ENCODE assay signal across 17 mouse cellular contexts in the genomic region with DNA sequence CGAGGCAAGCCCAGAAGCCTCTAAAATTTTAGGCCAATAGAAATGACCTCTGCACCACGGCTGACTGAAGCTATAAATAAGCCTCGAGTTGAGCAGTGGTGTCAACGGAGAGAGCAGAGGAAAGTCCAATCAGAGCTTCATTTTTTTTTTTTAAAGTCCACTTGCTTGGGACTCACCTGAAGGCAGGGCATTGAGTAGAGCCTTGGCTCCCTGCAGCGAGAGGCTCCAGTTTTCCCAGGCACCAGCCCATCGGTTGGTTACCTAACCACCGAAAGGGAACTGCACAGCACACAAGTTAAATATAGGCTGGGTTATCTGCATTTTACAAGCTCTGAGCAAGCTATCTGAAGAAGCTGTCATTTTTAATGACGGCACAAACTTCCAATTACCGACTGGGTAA. TPM values are rescaled to one million over a fixed set of nuclear protein-coding genes. Genes with fewer than 3 reads are reported as not detected.
A peak's percentile ranks its signal among the peaks of the same experiment; 100 is the strongest.
DNase-seq lines count a peak whose midpoint lies in the region; ATAC-seq and TF ChIP-seq lines count a peak whose summit lies in the region.
"Had no signal": no experiment of that assay in that cellular context is flagged by ENCODE, and none has a peak within 500 bp of the region (broad histone marks: within the 10 kb centered on the region; RNA-seq: fewer than 3 reads in every experiment).

No protein-coding gene starts in this region.

- no peak for TF ChIP-seq CTCF in liver, adult 2 months (IDR thresholded peaks at IDR 0.05; ENCODE audit: low read depth, low read length)

- no peak overlapping the region for H3K4me3 ChIP-seq in liver, adult 2 months (ENCODE audit: insufficient read depth, low read depth, low read length)
- no peak overlapping the region for H3K4me3 ChIP-seq in liver, embryonic 11.5 days (ENCODE audit: low read depth, low read length)
- no peak overlapping the region for H3K4me3 ChIP-seq in heart, embryonic 12.5 days
- H3K4me3 ChIP-seq: embryonic facial prominence, embryonic 10.5 days had no signal

- intact Hi-C loops in heart, postnatal 36 days (cut with DNase I) = loop anchor here (5.0 to 10.0 kb wide), 2 partner anchors 43 to 310 kb away; no protein-coding TSS in a partner anchor
- intact Hi-C loops in gastrocnemius, postnatal 14 days (cut with DNase I; ENCODE audit: low total_unique reads) = loop anchor here (5.0 kb wide), 1 partner anchor 103 kb away; a partner anchor contains a TSS

- no peak for TF ChIP-seq POLR2A in liver, adult 2 months (IDR thresholded peaks at IDR 0.05; ENCODE audit: extremely low read depth, insufficient read depth, low read length)

- no peaks in the 10 kb centered on the region for H3K27me3 ChIP-seq in liver, adult 2 months (ENCODE audit: control insufficient read depth, insufficient read depth, low read length)
- H3K27me3 ChIP-seq in liver, embryonic 11.5 days (replicated peaks; ENCODE audit: control insufficient read depth, insufficient read depth, low read length) = peaks cover 12% of the 10 kb centered on the region
- H3K27me3 ChIP-seq in heart, embryonic 12.5 days (replicated peaks) = peaks cover 17% of the 10 kb centered on the region

- H3K27ac ChIP-seq in liver, adult 2 months (replicated peaks; ENCODE audit: insufficient read depth, low read depth, low read length) = no peak overlapping the region
- H3K27ac ChIP-seq in liver, embryonic 11.5 days (ENCODE audit: low read depth, low read length) = no peak overlapping the region
- peak overlapping the region; percentile 83 for H3K27ac ChIP-seq in heart, embryonic 12.5 days (ENCODE audit: poor library complexity, severe bottlenecking)
- H3K27ac ChIP-seq: embryonic facial prominence, embryonic 10.5 days; macrophage had no signal

- no peak for ATAC-seq in liver, embryonic 11.5 days (replicated peaks; ENCODE audit: low FRiP score)
- no peak for ATAC-seq in heart, embryonic 12.5 days (ENCODE audit: insufficient number of reproducible peaks, low FRiP score)

- no peak overlapping the region for H3K9ac ChIP-seq in liver, adult 2 months (ENCODE audit: low read depth, low read length)
- H3K9ac ChIP-seq in liver, embryonic 11.5 days (ENCODE audit: low read depth, low read length) = no peak overlapping the region
- no peak overlapping the region for H3K9ac ChIP-seq in heart, embryonic 12.5 days

- DNase-seq in heart, adult 18-20 months = peak; percentile 42 to 67
- no peak for DNase-seq in heart, postnatal 36 days
- DNase-seq in liver, adult 2 months (ENCODE audit: extremely low read depth, low read depth, low spot score) = peak; percentile 67
- no peak for DNase-seq in liver, embryonic 11.5 days (ENCODE audit: low spot score)
- DNase-seq in kidney, postnatal 36 days = peak; percentile 57 to 82
- no peak for DNase-seq in gastrocnemius, postnatal 14 days
- no peak for DNase-seq in left cerebral cortex, adult 11 months (ENCODE audit: low spot score)
- DNase-seq: adrenal gland, postnatal 25 days; B cell, adult 2 months; cerebellum, postnatal 10 days; layer of hippocampus, adult 9-11 months; lung, adult 18-20 months; right cerebral cortex, adult 18-20 months had no signal

- no peaks in the 10 kb centered on the region for H3K9me3 ChIP-seq in liver, embryonic 11.5 days (ENCODE audit: control insufficient read depth, low read length)
- H3K9me3 ChIP-seq in heart, embryonic 12.5 days (replicated peaks) = no peaks in the 10 kb centered on the region
- H3K9me3 ChIP-seq: embryonic facial prominence, embryonic 10.5 days; G1E had no signal

- WGBS in liver, adult 2 months = 23% methylated on average over 9 of the region's 9 CpGs
- 36% methylated on average over 9 of the region's 9 CpGs for WGBS in liver, embryonic 11.5 days
- WGBS in heart, embryonic 12.5 days = 31% methylated on average over 9 of the region's 9 CpGs

- no peaks in the 10 kb centered on the region for H3K36me3 ChIP-seq in liver, adult 2 months (ENCODE audit: control insufficient read depth, insufficient read depth, low read length)
- H3K36me3 ChIP-seq in liver, embryonic 11.5 days (ENCODE audit: control insufficient read depth, insufficient read depth, low read length) = peaks cover 4% of the 10 kb centered on the region; the same call in 1 of the 2 replicates
- peaks cover 6% of the 10 kb centered on the region for H3K36me3 ChIP-seq in heart, embryonic 12.5 days

- H3K79me2 ChIP-seq in liver, adult 2 months (ENCODE audit: control insufficient read depth, insufficient read depth, low read length) = no peaks in the 10 kb centered on the region

- no peak overlapping the region; the same call in 1 of the 2 replicates for H3K4me2 ChIP-seq in liver, embryonic 11.5 days
- peak overlapping the region; percentile 21; the same call in 1 of the 2 replicates for H3K4me2 ChIP-seq in heart, embryonic 12.5 days

- H3K4me1 ChIP-seq in liver, adult 2 months (ENCODE audit: control insufficient read depth, insufficient read depth, low read length) = peaks cover 5% of the 10 kb centered on the region
- peaks cover 19% of the 10 kb centered on the region for H3K4me1 ChIP-seq in liver, embryonic 11.5 days (replicated peaks; ENCODE audit: control insufficient read depth, insufficient read depth, low read length)
- peaks cover 77% of the 10 kb centered on the region for H3K4me1 ChIP-seq in heart, embryonic 12.5 days (replicated peaks)

RNA-seq across cellular contexts. Expression of a gene that starts 53.3 kb away (rescaled TPM):
- 10 to 100 TPM; 54.4 to 59.6 TPM for total RNA-seq in heart, adult 18-20 months (2021)
- 10 to 100 TPM; 55.1 to 63.8 TPM for total RNA-seq in heart, postnatal 36 days (2021)
- total RNA-seq in liver, adult 2 months (2014; rRNA removed) = 19.9 and 21.4 TPM in 2 replicates
- polyA plus RNA-seq in liver, adult 2 months (2012; rRNA removed) = 10.3 and 10.5 TPM in 2 replicates
- polyA plus RNA-seq in liver, embryonic 11.5 days (2014; fragmentation: Nextera tagmentation; extraction: Ambion mirVana) = 149 and 154 TPM in 2 replicates
- polyA plus RNA-seq in heart, embryonic 12.5 days (2016; fragmentation: Nextera tagmentation; extraction: Ambion mirVana) = 120 and 122 TPM in 2 replicates
- 10 to 100 TPM; 63.3 to 64.6 TPM for total RNA-seq in gastrocnemius, postnatal 14 days (2021)

RNA-seq across cellular contexts. Expression of a gene that starts 53.4 kb away (rescaled TPM):
- 1 to 10 TPM; 5.9 to 7.2 TPM for total RNA-seq in heart, adult 18-20 months (2021)
- 1 to 10 TPM; 4.4 to 7.5 TPM for total RNA-seq in heart, postnatal 36 days (2021)
- 1.8 and 2.5 TPM in 2 replicates for total RNA-seq in liver, adult 2 months (2014; rRNA removed)
- 0.93 and 1.1 TPM in 2 replicates for polyA plus RNA-seq in liver, adult 2 months (2012; rRNA removed)
- polyA plus RNA-seq in liver, embryonic 11.5 days (2014; fragmentation: Nextera tagmentation; extraction: Ambion mirVana) = 10.4 and 10.9 TPM in 2 replicates
- 12.8 and 14.6 TPM in 2 replicates for polyA plus RNA-seq in heart, embryonic 12.5 days (2016; fragmentation: Nextera tagmentation; extraction: Ambion mirVana)
- total RNA-seq in gastrocnemius, postnatal 14 days (2021) = 1 to 10 TPM; 3.3 to 5.7 TPM

Comparison
In these comparisons a context has a peak if more than half of its experiments do, and no peak if none do; other contexts are left out.
1. DNase-seq: peak in heart, adult 18-20 months (2 of 2), liver, adult 2 months (single experiment) and kidney, postnatal 36 days (2 of 2); none in heart, postnatal 36 days (0 of 2), liver, embryonic 11.5 days (single experiment), gastrocnemius, postnatal 14 days (single experiment) and left cerebral cortex, adult 11 months (single experiment).